8 mouse cellular contexts compared by ENCODE assay signal in genomic region chr4:132356170-132356569, GRCm38 (mm10). TPM values are rescaled to one million over a fixed set of nuclear protein-coding genes. Genes with fewer than 3 reads are reported as not detected.
DNase-seq lines count a peak whose midpoint lies in the region; ATAC-seq and TF ChIP-seq lines count a peak whose summit lies in the region.

No protein-coding gene starts in this region.

- no peak overlapping the region for H3K4me2 ChIP-seq in lung, embryonic 15.5 days
- H3K4me2 ChIP-seq in midbrain, postnatal 0 days (ENCODE audit: low read depth, low read length, poor library complexity, severe bottlenecking) = no peak overlapping the region

- peak; percentile 55 for DNase-seq in embryo, embryonic 10 days (ENCODE audit: low spot score)
- DNase-seq in embryo, embryonic 11 days = no peak
- DNase-seq in urinary bladder, postnatal 14 days (ENCODE audit: low spot score) = peak; percentile 45
- no peak for DNase-seq in urinary bladder, postnatal 25 days (ENCODE audit: low spot score)
- peak; percentile 67 for DNase-seq in induced T-regulatory cell, adult 2 months (ENCODE audit: low read depth)
- peak; percentile 58 for DNase-seq in yolk sac, embryonic 10.5 days (ENCODE audit: low spot score)
- no peak for DNase-seq in midbrain, postnatal 0 days (ENCODE audit: low spot score)

- TF ChIP-seq CTCF in midbrain, postnatal 0 days (IDR thresholded peaks at IDR 0.05) = no peak

- H3K36me3 ChIP-seq in lung, embryonic 15.5 days = peaks cover 45% of the 10 kb centered on the region
- H3K36me3 ChIP-seq in midbrain, postnatal 0 days (ENCODE audit: insufficient read depth, low read length) = peaks cover 16% of the 10 kb centered on the region; the same call in 1 of the 2 replicates

- peaks cover 11% of the 10 kb centered on the region for H3K4me1 ChIP-seq in lung, embryonic 15.5 days
- H3K4me1 ChIP-seq in midbrain, postnatal 0 days (ENCODE audit: insufficient read depth, low read length) = no peaks in the 10 kb centered on the region

- no peak overlapping the region for H3K4me3 ChIP-seq in lung, embryonic 15.5 days
- H3K4me3 ChIP-seq in midbrain, postnatal 0 days (ENCODE audit: low read depth, low read length) = no peak overlapping the region

- WGBS in lung, embryonic 15.5 days = 40% methylated on average over 12 of the region's 12 CpGs
- 40% methylated on average over 12 of the region's 12 CpGs for WGBS in midbrain, postnatal 0 days

- H3K27ac ChIP-seq in lung, embryonic 15.5 days = no peak overlapping the region
- no peak overlapping the region for H3K27ac ChIP-seq in midbrain, postnatal 0 days (ENCODE audit: low read depth, low read length)

- no peaks in the 10 kb centered on the region for H3K27me3 ChIP-seq in lung, embryonic 15.5 days
- H3K27me3 ChIP-seq in midbrain, postnatal 0 days (ENCODE audit: insufficient read depth, low read length) = no peaks in the 10 kb centered on the region

- ATAC-seq in lung, embryonic 15.5 days (ENCODE audit: borderline replicate concordance, extremely low read depth, low FRiP score, low TSS enrichment) = peak; percentile 31; the same call in 1 of the 2 replicates
- no peak for ATAC-seq in midbrain, postnatal 0 days (ENCODE audit: low FRiP score)

- H3K9ac ChIP-seq in lung, embryonic 15.5 days = no peak overlapping the region
- no peak overlapping the region for H3K9ac ChIP-seq in midbrain, postnatal 0 days (replicated peaks; ENCODE audit: low read length, poor library complexity, severe bottlenecking)

- H3K9me3 ChIP-seq in lung, embryonic 15.5 days = no peaks in the 10 kb centered on the region
- H3K9me3 ChIP-seq in midbrain, postnatal 0 days (ENCODE audit: low read length) = no peaks in the 10 kb centered on the region

RNA-seq across cellular contexts. Expression of gene Rcc1, which starts 2.8 kb away (rescaled TPM):
- 89.2 and 92.6 TPM in 2 replicates for polyA plus RNA-seq in lung, embryonic 15.5 days (2015; fragmentation: Nextera tagmentation; extraction: Ambion mirVana)
- total RNA-seq in midbrain, postnatal 0 days (2014; rRNA removed) = 18.7 and 23.4 TPM in 2 replicates
- 21.7 and 21.9 TPM in 2 replicates for polyA plus RNA-seq in midbrain, postnatal 0 days (2015; fragmentation: Nextera tagmentation; extraction: Ambion mirVana)

RNA-seq across cellular contexts. Expression of gene Trnau1ap, which starts 26.8 kb away (rescaled TPM):
- polyA plus RNA-seq in lung, embryonic 15.5 days (2015; fragmentation: Nextera tagmentation; extraction: Ambion mirVana) = 67.2 and 75.0 TPM in 2 replicates
- total RNA-seq in midbrain, postnatal 0 days (2014; rRNA removed) = 47.7 and 55.2 TPM in 2 replicates
- polyA plus RNA-seq in midbrain, postnatal 0 days (2015; fragmentation: Nextera tagmentation; extraction: Ambion mirVana) = 56.9 and 63.0 TPM in 2 replicates

RNA-seq across cellular contexts. Expression of gene Rab42, which starts 53.0 kb away (rescaled TPM):
- 1.4 and 2.5 TPM in 2 replicates for polyA plus RNA-seq in lung, embryonic 15.5 days (2015; fragmentation: Nextera tagmentation; extraction: Ambion mirVana)
- 0.38 and 3.3 TPM in 2 replicates for total RNA-seq in midbrain, postnatal 0 days (2014; rRNA removed)
- 4.2 and 4.3 TPM in 2 replicates for polyA plus RNA-seq in midbrain, postnatal 0 days (2015; fragmentation: Nextera tagmentation; extraction: Ambion mirVana)

Comparison
In these comparisons a context has a peak if more than half of its experiments do, and no peak if none do; other contexts are left out.
1. DNase-seq: peak in embryo, embryonic 10 days (single experiment), urinary bladder, postnatal 14 days (single experiment), induced T-regulatory cell, adult 2 months (single experiment) and yolk sac, embryonic 10.5 days (single experiment); none in embryo, embryonic 11 days (single experiment), urinary bladder, postnatal 25 days (single experiment) and midbrain, postnatal 0 days (single experiment).